Comparison of ENCODE assay signal across 36 mouse cellular contexts in genomic region chr9:57668277-57668676, GRCm38 (mm10). TPM values are rescaled to one million over a fixed set of nuclear protein-coding genes. Genes with fewer than 3 reads are reported as not detected.
DNase-seq lines count a peak whose midpoint lies in the region; ATAC-seq and TF ChIP-seq lines count a peak whose summit lies in the region.
"Had no signal": no experiment of that assay in that cellular context is flagged by ENCODE, and none has a peak within 500 bp of the region (broad histone marks: within the 10 kb centered on the region; RNA-seq: fewer than 3 reads in every experiment).

No protein-coding gene starts in this region.

- WGBS in intestine, embryonic 15.5 days = 3% methylated on average over 1 of the region's 1 CpGs
- 12% methylated on average over 1 of the region's 1 CpGs for WGBS in intestine, postnatal 0 days
- 19% methylated on average over 1 of the region's 1 CpGs for WGBS in kidney, embryonic 16.5 days

- H3K9me3 ChIP-seq in intestine, embryonic 15.5 days = no peaks in the 10 kb centered on the region
- no peaks in the 10 kb centered on the region for H3K9me3 ChIP-seq in intestine, postnatal 0 days (ENCODE audit: control insufficient read depth)
- 0 out of 2 replicates have a peak, but pooled peaks cover 4% of the 10 kb centered on the region for H3K9me3 ChIP-seq in kidney, embryonic 16.5 days (ENCODE audit: low read length)
- H3K9me3 ChIP-seq in megakaryocyte, embryonic 14.5 days = peaks cover 19% of the 10 kb centered on the region
- H3K9me3 ChIP-seq: embryonic facial prominence, embryonic 13.5 days; forebrain, embryonic 10.5 days; forebrain, embryonic 15.5 days; heart, embryonic 15.5 days; hindbrain, embryonic 12.5 days; limb, embryonic 12.5 days; liver, embryonic 13.5 days; midbrain, embryonic 13.5 days; neural tube, embryonic 15.5 days had no signal

- H3K9ac ChIP-seq in intestine, embryonic 15.5 days = no peak overlapping the region
- H3K9ac ChIP-seq in intestine, postnatal 0 days (ENCODE audit: low read depth, low read length) = no peak overlapping the region
- H3K9ac ChIP-seq in kidney, embryonic 16.5 days (replicated peaks; ENCODE audit: low read length) = no peak overlapping the region
- H3K9ac ChIP-seq: embryonic facial prominence, embryonic 13.5 days; forebrain, embryonic 15.5 days; heart, embryonic 15.5 days; hindbrain, embryonic 12.5 days; limb, embryonic 12.5 days; liver, embryonic 13.5 days; lung, embryonic 14.5 days; midbrain, embryonic 13.5 days; neural tube, embryonic 15.5 days had no signal

- H3K4me1 ChIP-seq in intestine, embryonic 15.5 days (replicated peaks) = peaks cover 12% of the 10 kb centered on the region
- H3K4me1 ChIP-seq in intestine, postnatal 0 days (replicated peaks; ENCODE audit: control insufficient read depth, insufficient read depth, low read length) = peaks cover 9% of the 10 kb centered on the region; the same call in 1 of the 2 replicates
- H3K4me1 ChIP-seq in kidney, embryonic 16.5 days (ENCODE audit: insufficient read depth, low read length) = no peaks in the 10 kb centered on the region
- H3K4me1 ChIP-seq in megakaryocyte, embryonic 14.5 days = peaks cover 48% of the 10 kb centered on the region
- H3K4me1 ChIP-seq: embryonic facial prominence, embryonic 13.5 days; forebrain, embryonic 10.5 days; forebrain, embryonic 15.5 days; heart, embryonic 15.5 days; hindbrain, embryonic 12.5 days; limb, embryonic 12.5 days; midbrain, embryonic 13.5 days; neural tube, embryonic 15.5 days had no signal

- peak; percentile 16 to 68 for DNase-seq in kidney, postnatal 25 days
- no peak for DNase-seq in embryo, embryonic 10 days (ENCODE audit: low spot score)
- DNase-seq: adrenal gland, postnatal 14 days; cerebellum, adult 11-12 months; cerebellum, adult 9-11 months; liver, embryonic 13.5 days; lung, embryonic 14.5 days; retina, postnatal 1 day; right cerebral cortex, postnatal 14 days had no signal

- no peaks in the 10 kb centered on the region for H3K36me3 ChIP-seq in intestine, embryonic 15.5 days
- no peaks in the 10 kb centered on the region for H3K36me3 ChIP-seq in intestine, postnatal 0 days (ENCODE audit: control insufficient read depth, insufficient read depth)
- H3K36me3 ChIP-seq in kidney, embryonic 16.5 days (ENCODE audit: insufficient read depth, low read length) = no peaks in the 10 kb centered on the region
- no peaks in the 10 kb centered on the region for H3K36me3 ChIP-seq in megakaryocyte, embryonic 14.5 days (replicated peaks; ENCODE audit: low read length)
- H3K36me3 ChIP-seq: embryonic facial prominence, embryonic 13.5 days; forebrain, embryonic 10.5 days; forebrain, embryonic 15.5 days; heart, embryonic 15.5 days; hindbrain, embryonic 12.5 days; limb, embryonic 12.5 days; liver, embryonic 13.5 days; midbrain, embryonic 13.5 days; neural tube, embryonic 15.5 days had no signal

- no peak overlapping the region for H3K27ac ChIP-seq in intestine, embryonic 15.5 days
- no peak overlapping the region for H3K27ac ChIP-seq in intestine, postnatal 0 days (ENCODE audit: low read depth, low read length)
- no peak overlapping the region for H3K27ac ChIP-seq in kidney, embryonic 16.5 days (ENCODE audit: low read length)
- H3K27ac ChIP-seq: embryonic facial prominence, embryonic 13.5 days; forebrain, embryonic 10.5 days; forebrain, embryonic 15.5 days; heart, embryonic 15.5 days; hindbrain, embryonic 12.5 days; hindbrain, postnatal 0 days; layer of hippocampus, adult 2 months; left cerebral cortex, adult 2 months; limb, embryonic 12.5 days; liver, embryonic 13.5 days; midbrain, embryonic 13.5 days; neural tube, embryonic 15.5 days had no signal

- H3K4me3 ChIP-seq in intestine, embryonic 15.5 days (replicated peaks) = no peak overlapping the region
- no peak overlapping the region for H3K4me3 ChIP-seq in intestine, postnatal 0 days (ENCODE audit: low read depth, low read length)
- no peak overlapping the region for H3K4me3 ChIP-seq in kidney, embryonic 16.5 days (ENCODE audit: low read length)
- peak overlapping the region; percentile 47 for H3K4me3 ChIP-seq in megakaryocyte, embryonic 14.5 days (replicated peaks)
- H3K4me3 ChIP-seq: embryonic facial prominence, embryonic 13.5 days; forebrain, embryonic 10.5 days; forebrain, embryonic 15.5 days; heart, embryonic 15.5 days; hindbrain, embryonic 12.5 days; layer of hippocampus, adult 2 months; left cerebral cortex, adult 2 months; limb, embryonic 12.5 days; liver, embryonic 13.5 days; midbrain, embryonic 13.5 days; neural tube, embryonic 15.5 days had no signal

- no peak for TF ChIP-seq CTCF in intestine, postnatal 0 days (IDR thresholded peaks at IDR 0.05; ENCODE audit: low read depth)

- ATAC-seq in intestine, embryonic 15.5 days = 0 out of 2 replicates have a peak, but pooled peaks have one; percentile 57
- no peak for ATAC-seq in intestine, postnatal 0 days
- no peak for ATAC-seq in kidney, embryonic 16.5 days (ENCODE audit: low FRiP score, low TSS enrichment)
- ATAC-seq in megakaryocyte, adult 5-6 weeks (ENCODE audit: poor library complexity, severe bottlenecking) = no peak
- ATAC-seq: CD4-positive, CD25-positive, alpha-beta regulatory T cell, adult 4 months; forebrain, embryonic 15.5 days; hindbrain, postnatal 0 days; midbrain, embryonic 13.5 days had no signal

- H3K27me3 ChIP-seq in intestine, embryonic 15.5 days (replicated peaks) = no peaks in the 10 kb centered on the region
- H3K27me3 ChIP-seq in intestine, postnatal 0 days (replicated peaks; ENCODE audit: control insufficient read depth, insufficient read depth, low read length) = no peaks in the 10 kb centered on the region
- no peaks in the 10 kb centered on the region for H3K27me3 ChIP-seq in kidney, embryonic 16.5 days (ENCODE audit: insufficient read depth, low read length)
- peaks cover 8% of the 10 kb centered on the region for H3K27me3 ChIP-seq in megakaryocyte, embryonic 14.5 days (replicated peaks)
- H3K27me3 ChIP-seq: embryonic facial prominence, embryonic 13.5 days; forebrain, embryonic 15.5 days; heart, embryonic 15.5 days; hindbrain, embryonic 12.5 days; limb, embryonic 12.5 days; liver, embryonic 13.5 days; midbrain, embryonic 13.5 days; neural tube, embryonic 15.5 days had no signal

- no peak overlapping the region for H3K4me2 ChIP-seq in intestine, embryonic 15.5 days (replicated peaks)
- no peak overlapping the region for H3K4me2 ChIP-seq in intestine, postnatal 0 days (replicated peaks; ENCODE audit: low read depth)
- no peak overlapping the region for H3K4me2 ChIP-seq in kidney, embryonic 16.5 days (replicated peaks; ENCODE audit: low read depth, low read length)
- H3K4me2 ChIP-seq: embryonic facial prominence, embryonic 13.5 days; forebrain, embryonic 15.5 days; heart, embryonic 15.5 days; hindbrain, embryonic 12.5 days; limb, embryonic 12.5 days; liver, embryonic 13.5 days; lung, embryonic 14.5 days; midbrain, embryonic 13.5 days; neural tube, embryonic 15.5 days had no signal

RNA-seq across cellular contexts. Expression of gene Csk, which starts 14.8 kb away (rescaled TPM):
- 29.0 and 31.4 TPM in 2 replicates for polyA plus RNA-seq in intestine, embryonic 15.5 days (2015; fragmentation: Nextera tagmentation; extraction: Ambion mirVana)
- 18.7 and 21.9 TPM in 2 replicates for polyA plus RNA-seq in intestine, postnatal 0 days (2015; fragmentation: Nextera tagmentation; extraction: Ambion mirVana)
- 27.2 and 31.6 TPM in 2 replicates for polyA plus RNA-seq in kidney, embryonic 16.5 days (2015; fragmentation: Nextera tagmentation; extraction: Ambion mirVana)
- polyA plus RNA-seq in megakaryocyte, embryonic 14.5 days (2012; ENCODE audit: insufficient read depth, low replicate concordance) = 400 and 436 TPM in 2 replicates
- 88.6 and 96.7 TPM in 2 replicates for total RNA-seq in megakaryocyte, adult 5-6 weeks (2015)
- 230 and 282 TPM in 2 replicates for total RNA-seq in megakaryocyte, adult 5-6 weeks (2017)

RNA-seq across cellular contexts. Expression of gene Cyp1a2, which starts 15.2 kb away (rescaled TPM):
- not detected in 2 replicates for polyA plus RNA-seq in intestine, embryonic 15.5 days (2015; fragmentation: Nextera tagmentation; extraction: Ambion mirVana)
- not detected in 2 replicates for polyA plus RNA-seq in intestine, postnatal 0 days (2015; fragmentation: Nextera tagmentation; extraction: Ambion mirVana)
- not detected in 2 replicates for polyA plus RNA-seq in kidney, embryonic 16.5 days (2015; fragmentation: Nextera tagmentation; extraction: Ambion mirVana)
- polyA plus RNA-seq in megakaryocyte, embryonic 14.5 days (2012; ENCODE audit: insufficient read depth, low replicate concordance) = not detected in 2 replicates
- not detected in 2 replicates for total RNA-seq in megakaryocyte, adult 5-6 weeks (2015)
- total RNA-seq in megakaryocyte, adult 5-6 weeks (2017) = not detected in 2 replicates
- total RNA-seq: gastrocnemius, adult 18-20 months; heart, postnatal 25 days; hindbrain, postnatal 0 days; layer of hippocampus, adult 2 months; layer of hippocampus, postnatal 14 days; left cerebral cortex, adult 2 months; left cerebral cortex, postnatal 25 days; megakaryocyte progenitor cell, adult 5-6 weeks; monocyte, adult 5-6 weeks had no signal
- polyA plus RNA-seq: CD4-positive, CD25-positive, alpha-beta regulatory T cell, adult 4 months; embryonic facial prominence, embryonic 13.5 days; forebrain, embryonic 10.5 days; forebrain, embryonic 15.5 days; frontal cortex, adult 2 months; heart, embryonic 15.5 days; hindbrain, embryonic 12.5 days; hindbrain, postnatal 0 days; limb, embryonic 12.5 days; lung, embryonic 14.5 days; midbrain, embryonic 13.5 days; neural tube, embryonic 15.5 days; small intestine, adult 2 months; stomach, embryonic 14.5 days had no signal

RNA-seq across cellular contexts. Expression of gene Cyp1a1, which starts 19.5 kb away (rescaled TPM):
- polyA plus RNA-seq in intestine, embryonic 15.5 days (2015; fragmentation: Nextera tagmentation; extraction: Ambion mirVana) = not detected in 2 replicates
- 0.05 and 0.09 TPM in 2 replicates for polyA plus RNA-seq in intestine, postnatal 0 days (2015; fragmentation: Nextera tagmentation; extraction: Ambion mirVana)
- polyA plus RNA-seq in kidney, embryonic 16.5 days (2015; fragmentation: Nextera tagmentation; extraction: Ambion mirVana) = 0.23 and 0.25 TPM in 2 replicates
- 1.0 TPM in 1 of 2 replicates, not detected in the other for polyA plus RNA-seq in megakaryocyte, embryonic 14.5 days (2012; ENCODE audit: insufficient read depth, low replicate concordance)
- not detected in 2 replicates for total RNA-seq in megakaryocyte, adult 5-6 weeks (2015)
- total RNA-seq in megakaryocyte, adult 5-6 weeks (2017) = not detected in 2 replicates
- total RNA-seq: gastrocnemius, postnatal 4 days; megakaryocyte progenitor cell, adult 5-6 weeks; monocyte, adult 5-6 weeks had no signal
- polyA plus RNA-seq: CD4-positive, CD25-positive, alpha-beta regulatory T cell, adult 4 months; embryonic facial prominence, embryonic 13.5 days; heart, embryonic 15.5 days; hindbrain, embryonic 12.5 days; limb, embryonic 12.5 days; lung, embryonic 14.5 days; midbrain, embryonic 13.5 days; stomach, embryonic 14.5 days had no signal

RNA-seq across cellular contexts. Expression of gene Edc3, which starts 40.1 kb away (rescaled TPM):
- 29.6 and 29.9 TPM in 2 replicates for polyA plus RNA-seq in intestine, embryonic 15.5 days (2015; fragmentation: Nextera tagmentation; extraction: Ambion mirVana)
- 12.3 and 14.2 TPM in 2 replicates for polyA plus RNA-seq in intestine, postnatal 0 days (2015; fragmentation: Nextera tagmentation; extraction: Ambion mirVana)
- polyA plus RNA-seq in kidney, embryonic 16.5 days (2015; fragmentation: Nextera tagmentation; extraction: Ambion mirVana) = 39.2 and 41.2 TPM in 2 replicates
- 1.1 and 2.8 TPM in 2 replicates for polyA plus RNA-seq in megakaryocyte, embryonic 14.5 days (2012; ENCODE audit: insufficient read depth, low replicate concordance)
- total RNA-seq in megakaryocyte, adult 5-6 weeks (2015) = 5.5 and 5.7 TPM in 2 replicates
- total RNA-seq in megakaryocyte, adult 5-6 weeks (2017) = 3.7 and 4.9 TPM in 2 replicates

RNA-seq across cellular contexts. Expression of gene Lman1l, which starts 47.7 kb away (rescaled TPM):
- polyA plus RNA-seq in intestine, embryonic 15.5 days (2015; fragmentation: Nextera tagmentation; extraction: Ambion mirVana) = not detected in 2 replicates
- polyA plus RNA-seq in intestine, postnatal 0 days (2015; fragmentation: Nextera tagmentation; extraction: Ambion mirVana) = not detected in 2 replicates
- polyA plus RNA-seq in kidney, embryonic 16.5 days (2015; fragmentation: Nextera tagmentation; extraction: Ambion mirVana) = not detected in 2 replicates
- not detected in 2 replicates for polyA plus RNA-seq in megakaryocyte, embryonic 14.5 days (2012; ENCODE audit: insufficient read depth, low replicate concordance)
- total RNA-seq in megakaryocyte, adult 5-6 weeks (2015) = not detected in 2 replicates
- not detected in 2 replicates for total RNA-seq in megakaryocyte, adult 5-6 weeks (2017)
- total RNA-seq: adrenal gland, postnatal 14 days; gastrocnemius, adult 18-20 months; gastrocnemius, postnatal 4 days; heart, postnatal 25 days; hindbrain, postnatal 0 days; layer of hippocampus, adult 2 months; layer of hippocampus, postnatal 14 days; left cerebral cortex, adult 2 months; left cerebral cortex, postnatal 25 days; megakaryocyte progenitor cell, adult 5-6 weeks; monocyte, adult 5-6 weeks had no signal
- polyA plus RNA-seq: embryonic facial prominence, embryonic 13.5 days; forebrain, embryonic 10.5 days; forebrain, embryonic 15.5 days; heart, embryonic 15.5 days; hindbrain, embryonic 12.5 days; hindbrain, postnatal 0 days; limb, embryonic 12.5 days; lung, embryonic 14.5 days; midbrain, embryonic 13.5 days; neural tube, embryonic 15.5 days; small intestine, adult 2 months; stomach, embryonic 14.5 days had no signal

Comparison
In these comparisons a context has a peak if more than half of its experiments do, and no peak if none do; other contexts are left out.
1. RNA of gene Csk, which starts 14.8 kb away (polyA plus RNA-seq): 400 to 436 TPM in megakaryocyte, embryonic 14.5 days; 29.0 to 31.4 TPM in intestine, embryonic 15.5 days, 27.2 to 31.6 TPM in kidney, embryonic 16.5 days and 18.7 to 21.9 TPM in intestine, postnatal 0 days; every median in the first group is over 10 times any median in the second.